Mouse (Mus musculus) G1E (cell line): ENCODE measurements around the gene Trim63.

Source experiments
- CTCF ChIP-seq: IDR thresholded peaks from 2 replicates; pipeline ENCODE4 v1.5.1; 2012; ENCODE audit warnings: low read depth, low read length, inconsistent platforms, mixed read lengths
- GATA1 ChIP-seq: IDR thresholded peaks from 2 replicates; pipeline ENCODE4 v1.6.1; 2012; ENCODE audit warnings: borderline replicate concordance, low read length, inconsistent platforms, mixed read lengths
- GATA2 ChIP-seq: IDR thresholded peaks from 2 replicates; pipeline ENCODE4 v1.6.1; 2012; ENCODE audit warnings: low read depth, low read length, inconsistent platforms, borderline replicate concordance
- POLR2AphosphoS5 ChIP-seq: IDR thresholded peaks from 2 replicates; pipeline ENCODE4 v1.6.1; 2012; ENCODE audit warnings: low read depth, low read length, inconsistent platforms; ENCODE audit not compliant: insufficient replicate concordance

DNA sequence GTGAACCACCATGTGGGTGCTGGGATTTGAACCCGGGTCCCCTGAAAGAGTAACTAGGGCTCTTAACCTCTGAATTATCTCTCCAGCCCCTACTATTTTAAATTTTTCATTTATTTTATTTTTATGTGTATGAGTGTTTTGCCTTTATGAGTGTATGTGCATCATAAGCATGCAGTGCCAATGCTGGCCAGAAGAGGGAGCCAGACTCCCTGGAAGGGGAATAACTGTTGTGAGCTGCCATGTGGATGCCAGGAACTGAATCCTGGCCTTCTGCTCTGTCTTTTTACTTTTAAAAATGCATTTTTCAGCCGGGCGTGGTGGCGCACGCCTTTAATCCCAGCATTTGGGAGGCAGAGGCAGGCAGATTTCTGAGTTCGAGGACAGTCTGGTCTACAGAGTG, 2.0 kb upstream of the Trim63 start:
- no peak for TF ChIP-seq GATA2
- no peak for TF ChIP-seq CTCF
- no peak for TF ChIP-seq POLR2AphosphoS5
- no peak for TF ChIP-seq GATA1
